Comparison of ENCODE assay signal across 8 mouse cellular contexts in the genomic region with DNA sequence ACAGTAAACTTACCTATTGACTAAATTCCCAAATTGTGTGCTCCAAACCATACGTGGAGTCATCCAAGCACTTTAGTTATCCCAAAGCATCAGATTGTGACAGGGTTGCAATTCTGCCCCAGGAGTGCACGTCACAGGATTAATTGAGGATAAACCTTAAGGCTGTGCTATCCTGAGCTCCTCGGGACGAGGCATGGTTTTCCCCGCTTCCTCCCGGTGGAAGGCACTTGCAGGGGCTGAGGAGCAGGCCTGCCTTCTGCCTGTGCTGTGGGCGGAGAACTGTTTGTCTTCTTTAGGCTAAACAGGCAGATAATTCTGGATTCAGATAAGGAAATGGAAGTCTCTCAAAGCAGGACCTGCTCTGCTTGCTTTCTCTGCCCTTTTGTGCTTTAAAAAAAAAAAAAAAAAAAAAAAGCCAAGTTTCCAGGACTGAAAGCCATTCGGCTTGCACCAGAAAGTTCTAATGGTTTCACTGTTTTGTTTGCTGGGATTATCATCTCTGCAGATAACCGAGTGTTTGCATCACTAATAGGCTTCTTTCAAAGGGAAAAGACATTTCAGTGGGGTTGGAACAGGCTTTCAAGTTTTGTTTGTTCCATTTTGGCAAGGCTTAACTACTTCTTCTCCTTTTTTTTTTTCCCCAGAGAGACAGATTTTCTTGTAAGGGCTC. TPM values are rescaled to one million over a fixed set of nuclear protein-coding genes. Genes with fewer than 3 reads are reported as not detected.
A peak's percentile ranks its signal among the peaks of the same experiment; 100 is the strongest.
DNase-seq lines count a peak whose midpoint lies in the region; ATAC-seq lines count a peak whose summit lies in the region.

No protein-coding gene starts in this region.

- no peak overlapping the region; the same call in 1 of the 2 replicates for H3K27ac ChIP-seq in hindbrain, embryonic 15.5 days (replicated peaks)
- peak overlapping the region; percentile 56; the same call in 1 of the 2 replicates for H3K27ac ChIP-seq in midbrain, embryonic 13.5 days

- no peaks in the 10 kb centered on the region for H3K36me3 ChIP-seq in hindbrain, embryonic 15.5 days
- H3K36me3 ChIP-seq in midbrain, embryonic 13.5 days: no peaks in the 10 kb centered on the region

- no peaks in the 10 kb centered on the region for H3K9me3 ChIP-seq in hindbrain, embryonic 15.5 days
- H3K9me3 ChIP-seq in midbrain, embryonic 13.5 days: no peaks in the 10 kb centered on the region

- H3K9ac ChIP-seq in hindbrain, embryonic 15.5 days: no peak overlapping the region
- no peak overlapping the region for H3K9ac ChIP-seq in midbrain, embryonic 13.5 days (replicated peaks)

- WGBS in hindbrain, embryonic 15.5 days: 34% methylated on average over 9 of the region's 9 CpGs
- WGBS in midbrain, embryonic 13.5 days: 15% methylated on average over 9 of the region's 9 CpGs

- H3K4me3 ChIP-seq in hindbrain, embryonic 15.5 days: peak overlapping the region; percentile 92; the same call in 1 of the 2 replicates
- H3K4me3 ChIP-seq in midbrain, embryonic 13.5 days (replicated peaks): peak overlapping the region; percentile 97; the same call in 1 of the 2 replicates

- no peak for ATAC-seq in hindbrain, embryonic 15.5 days (ENCODE audit: low FRiP score, low read depth)
- ATAC-seq in midbrain, embryonic 13.5 days: no peak

- DNase-seq in layer of hippocampus, postnatal 36 days: peak; percentile 34 to 41
- no peak for DNase-seq in layer of hippocampus, adult 9-10 months (ENCODE audit: low spot score)
- DNase-seq in embryo, embryonic 10 days (ENCODE audit: low spot score): peak; percentile 35
- no peak for DNase-seq in thymus, postnatal 0 days (ENCODE audit: low spot score)
- DNase-seq in urinary bladder, adult 2 months (ENCODE audit: low spot score): no peak
- DNase-seq in layer of hippocampus, adult 9-11 months: no peak

- peaks cover 36% of the 10 kb centered on the region for H3K4me1 ChIP-seq in hindbrain, embryonic 15.5 days (replicated peaks)
- H3K4me1 ChIP-seq in midbrain, embryonic 13.5 days (replicated peaks): peaks cover 35% of the 10 kb centered on the region

- no peaks in the 10 kb centered on the region for H3K27me3 ChIP-seq in hindbrain, embryonic 15.5 days
- H3K27me3 ChIP-seq in midbrain, embryonic 13.5 days: no peaks in the 10 kb centered on the region

- peak overlapping the region; percentile 90; the same call in 1 of the 2 replicates for H3K4me2 ChIP-seq in hindbrain, embryonic 15.5 days
- peak overlapping the region; percentile 72; the same call in 1 of the 2 replicates for H3K4me2 ChIP-seq in midbrain, embryonic 13.5 days (replicated peaks)

RNA-seq across cellular contexts. Expression of a gene that starts 0.9 kb away (rescaled TPM):
- 10 to 100 TPM; 89.8 to 92.7 TPM for total RNA-seq in layer of hippocampus, postnatal 36 days (2021)
- 25.4 TPM in 2 replicates for polyA plus RNA-seq in hindbrain, embryonic 15.5 days (2015; fragmentation: Nextera tagmentation; extraction: Ambion mirVana)
- 22.6 and 23.5 TPM in 2 replicates for polyA plus RNA-seq in midbrain, embryonic 13.5 days (2015; fragmentation: Nextera tagmentation; extraction: Ambion mirVana)
- 5.2 and 5.3 TPM in 2 replicates for polyA plus RNA-seq in thymus, postnatal 0 days (2015; fragmentation: Nextera tagmentation; extraction: Ambion mirVana)
- 47.9 and 53.9 TPM in 2 replicates for polyA plus RNA-seq in urinary bladder, adult 2 months (2012; rRNA removed)

Comparison
In these comparisons a context has a peak if more than half of its experiments do, and no peak if none do; other contexts are left out.
1. DNase-seq: peak in layer of hippocampus, postnatal 36 days (2 of 2) and embryo, embryonic 10 days (single experiment); none in layer of hippocampus, adult 9-10 months (single experiment), thymus, postnatal 0 days (single experiment), urinary bladder, adult 2 months (single experiment) and layer of hippocampus, adult 9-11 months (single experiment).